Mouse (Mus musculus): Measurements from ENCODE around the gene Wdfy4. TPM values are rescaled to one million over a fixed set of nuclear protein-coding genes. Genes with fewer than 3 reads are reported as not detected.

Gene Wdfy4
- polyA plus RNA-seq, 1 experiment from 2014 or later: 0.19 TPM

GRCm38 (mm10) chr14:33030849-33031248 lies 154.5 kb downstream of the Wdfy4 start:
- WGBS: 88% methylated on average over 3 of the region's 3 CpGs
- Histone ChIP-seq H3K4me1 (replicated peaks; ENCODE audit: control insufficient read depth, insufficient read depth, low read length) (peaks cover 7% of the 10 kb centered on the region; the same call in 1 of the 2 replicates), H3K27me3 (ENCODE audit: control insufficient read depth, insufficient read depth, low read length) (no peaks in the 10 kb centered on the region), H3K4me3 (replicated peaks; ENCODE audit: low read length) (no peak overlapping the region), H3K9me3 (ENCODE audit: control insufficient read depth, low read length) (no peaks in the 10 kb centered on the region), H3K4me2 (replicated peaks) (no peak overlapping the region), H3K27ac (no peak overlapping the region), H3K9ac (no peak overlapping the region), H3K36me3 (replicated peaks; ENCODE audit: control insufficient read depth, insufficient read depth) (no peaks in the 10 kb centered on the region)
- DNase-seq (ENCODE audit: low spot score) (no peak), ATAC-seq (ENCODE audit: low FRiP score) (no peak)

GRCm38 (mm10) chr14:33019606-33020005 lies 165.7 kb downstream of the Wdfy4 start:
- Histone ChIP-seq H3K9ac (no peak overlapping the region), H3K36me3 (replicated peaks; ENCODE audit: control insufficient read depth, insufficient read depth) (no peaks in the 10 kb centered on the region), H3K4me3 (replicated peaks; ENCODE audit: low read length) (no peak overlapping the region), H3K27ac (no peak overlapping the region), H3K27me3 (ENCODE audit: control insufficient read depth, insufficient read depth, low read length) (no peaks in the 10 kb centered on the region), H3K4me2 (replicated peaks) (no peak overlapping the region), H3K9me3 (ENCODE audit: control insufficient read depth, low read length) (no peaks in the 10 kb centered on the region), H3K4me1 (replicated peaks; ENCODE audit: control insufficient read depth, insufficient read depth, low read length) (no peaks in the 10 kb centered on the region)
- no peak for DNase-seq (ENCODE audit: low spot score)
- no peak for ATAC-seq (ENCODE audit: low FRiP score)
- 74% methylated on average over 5 of the region's 5 CpGs for WGBS

DNA sequence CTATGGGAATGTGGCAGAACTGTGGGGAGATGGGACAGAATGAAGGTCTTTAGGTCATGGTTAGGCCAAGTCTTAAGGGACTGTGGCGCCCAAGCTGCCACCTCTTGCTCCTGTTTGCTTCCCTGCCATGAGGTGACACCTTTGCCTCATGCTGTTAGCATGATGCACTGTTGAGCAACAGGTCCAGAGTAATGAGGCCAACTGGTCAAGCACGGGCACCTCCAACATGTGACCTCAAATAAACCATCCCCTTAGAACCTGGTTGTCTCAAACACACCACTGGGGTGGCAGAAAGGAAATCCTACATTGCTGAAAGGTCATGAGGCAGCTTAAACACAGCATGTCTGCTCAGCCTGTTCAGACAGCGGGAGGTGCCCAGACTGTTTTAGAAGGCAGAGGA lies 166.3 kb downstream of the Wdfy4 start:
- DNase-seq (ENCODE audit: low spot score) (no peak), ATAC-seq (ENCODE audit: low FRiP score) (no peak)
- Histone ChIP-seq H3K27me3 (ENCODE audit: control insufficient read depth, insufficient read depth, low read length) (no peaks in the 10 kb centered on the region), H3K4me1 (replicated peaks; ENCODE audit: control insufficient read depth, insufficient read depth, low read length) (no peaks in the 10 kb centered on the region), H3K9me3 (ENCODE audit: control insufficient read depth, low read length) (no peaks in the 10 kb centered on the region), H3K27ac (no peak overlapping the region), H3K9ac (no peak overlapping the region), H3K4me3 (replicated peaks; ENCODE audit: low read length) (no peak overlapping the region), H3K4me2 (replicated peaks) (no peak overlapping the region), H3K36me3 (replicated peaks; ENCODE audit: control insufficient read depth, insufficient read depth) (no peaks in the 10 kb centered on the region)
- 92% methylated on average over 3 of the region's 3 CpGs for WGBS

- Histone ChIP-seq H3K27me3 (ENCODE audit: control insufficient read depth, insufficient read depth, low read length) (no peaks in the 10 kb centered on the region), H3K4me3 (replicated peaks; ENCODE audit: low read length) (no peak overlapping the region), H3K4me2 (replicated peaks) (no peak overlapping the region), H3K27ac (no peak overlapping the region), H3K9ac (no peak overlapping the region), H3K9me3 (ENCODE audit: control insufficient read depth, low read length) (peaks cover 8% of the 10 kb centered on the region; the same call in 1 of the 2 replicates), H3K36me3 (replicated peaks; ENCODE audit: control insufficient read depth, insufficient read depth) (no peaks in the 10 kb centered on the region), H3K4me1 (replicated peaks; ENCODE audit: control insufficient read depth, insufficient read depth, low read length) (no peaks in the 10 kb centered on the region; the same call in 1 of the 2 replicates)
- ATAC-seq (ENCODE audit: low FRiP score) (no peak), DNase-seq (ENCODE audit: low spot score) (no peak)
- 87% methylated on average over 1 of the region's 1 CpGs for WGBS
Measured at GRCm38 (mm10) chr14:33007638-33008037, 177.7 kb downstream of the Wdfy4 start.

DNA sequence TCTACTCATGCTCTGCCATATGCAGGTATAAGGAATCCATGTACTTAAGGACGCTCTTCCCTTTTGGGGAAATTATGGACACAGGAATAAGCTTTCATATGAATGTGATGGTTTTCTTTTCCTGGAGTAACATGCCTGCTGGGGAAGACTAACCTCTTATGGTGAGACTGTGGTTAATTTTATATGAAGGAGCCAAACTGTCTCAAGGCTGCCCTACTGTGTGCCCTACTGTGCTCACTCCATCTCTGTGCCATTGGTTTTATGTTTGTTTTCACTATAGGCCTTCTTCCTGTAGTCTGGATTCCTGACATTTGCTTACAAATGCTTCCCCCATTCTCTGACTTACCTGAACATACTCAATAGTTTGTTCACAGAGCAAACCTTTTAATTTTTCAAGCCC lies 180.2 kb downstream of the Wdfy4 start:
- Histone ChIP-seq H3K27ac (no peak overlapping the region), H3K36me3 (replicated peaks; ENCODE audit: control insufficient read depth, insufficient read depth) (no peaks in the 10 kb centered on the region), H3K4me3 (replicated peaks; ENCODE audit: low read length) (no peak overlapping the region), H3K4me2 (replicated peaks) (no peak overlapping the region), H3K9ac (no peak overlapping the region), H3K4me1 (replicated peaks; ENCODE audit: control insufficient read depth, insufficient read depth, low read length) (peaks cover 5% of the 10 kb centered on the region), H3K27me3 (ENCODE audit: control insufficient read depth, insufficient read depth, low read length) (no peaks in the 10 kb centered on the region), H3K9me3 (ENCODE audit: control insufficient read depth, low read length) (peaks cover 8% of the 10 kb centered on the region; the same call in 1 of the 2 replicates)
- 97% methylated on average over 1 of the region's 1 CpGs for WGBS
- ATAC-seq (ENCODE audit: low FRiP score): no peak
- no peak for DNase-seq (ENCODE audit: low spot score)

- H3K36me3 ChIP-seq (replicated peaks; ENCODE audit: control insufficient read depth, insufficient read depth): no peaks in the 10 kb centered on the region
- no peak overlapping the region for H3K4me2 ChIP-seq (replicated peaks)
- no peak overlapping the region for H3K9ac ChIP-seq
- no peaks in the 10 kb centered on the region for H3K27me3 ChIP-seq (ENCODE audit: control insufficient read depth, insufficient read depth, low read length)
- 16% methylated on average over 8 of the region's 8 CpGs for WGBS
- H3K27ac ChIP-seq: 0 out of 2 replicates have a peak overlapping the region, but pooled peaks have one; percentile 1
- H3K9me3 ChIP-seq (ENCODE audit: control insufficient read depth, low read length): peaks cover 8% of the 10 kb centered on the region; the same call in 1 of the 2 replicates
- H3K4me3 ChIP-seq (replicated peaks; ENCODE audit: low read length): no peak overlapping the region
- DNase-seq (ENCODE audit: low spot score) (no peak), ATAC-seq (ENCODE audit: low FRiP score) (peak; percentile 43; the same call in 1 of the 2 replicates)
- peaks cover 11% of the 10 kb centered on the region for H3K4me1 ChIP-seq (replicated peaks; ENCODE audit: control insufficient read depth, insufficient read depth, low read length)
Measured at GRCm38 (mm10) chr14:33000112-33000979, 185.0 kb downstream of the Wdfy4 start.

GRCm38 (mm10) chr14:32999511-32999910 lies 185.8 kb downstream of the Wdfy4 start:
- WGBS: 21% methylated on average over 10 of the region's 10 CpGs
- Histone ChIP-seq H3K4me1 (replicated peaks; ENCODE audit: control insufficient read depth, insufficient read depth, low read length) (peaks cover 20% of the 10 kb centered on the region), H3K4me3 (replicated peaks; ENCODE audit: low read length) (no peak overlapping the region), H3K36me3 (replicated peaks; ENCODE audit: control insufficient read depth, insufficient read depth) (no peaks in the 10 kb centered on the region), H3K9me3 (ENCODE audit: control insufficient read depth, low read length) (no peaks in the 10 kb centered on the region; the same call in 1 of the 2 replicates), H3K9ac (no peak overlapping the region), H3K27ac (no peak overlapping the region), H3K4me2 (replicated peaks) (no peak overlapping the region), H3K27me3 (ENCODE audit: control insufficient read depth, insufficient read depth, low read length) (no peaks in the 10 kb centered on the region)
- ATAC-seq (ENCODE audit: low FRiP score): 0 out of 2 replicates have a peak, but pooled peaks have one; percentile 14
- no peak for DNase-seq (ENCODE audit: low spot score)

DNA sequence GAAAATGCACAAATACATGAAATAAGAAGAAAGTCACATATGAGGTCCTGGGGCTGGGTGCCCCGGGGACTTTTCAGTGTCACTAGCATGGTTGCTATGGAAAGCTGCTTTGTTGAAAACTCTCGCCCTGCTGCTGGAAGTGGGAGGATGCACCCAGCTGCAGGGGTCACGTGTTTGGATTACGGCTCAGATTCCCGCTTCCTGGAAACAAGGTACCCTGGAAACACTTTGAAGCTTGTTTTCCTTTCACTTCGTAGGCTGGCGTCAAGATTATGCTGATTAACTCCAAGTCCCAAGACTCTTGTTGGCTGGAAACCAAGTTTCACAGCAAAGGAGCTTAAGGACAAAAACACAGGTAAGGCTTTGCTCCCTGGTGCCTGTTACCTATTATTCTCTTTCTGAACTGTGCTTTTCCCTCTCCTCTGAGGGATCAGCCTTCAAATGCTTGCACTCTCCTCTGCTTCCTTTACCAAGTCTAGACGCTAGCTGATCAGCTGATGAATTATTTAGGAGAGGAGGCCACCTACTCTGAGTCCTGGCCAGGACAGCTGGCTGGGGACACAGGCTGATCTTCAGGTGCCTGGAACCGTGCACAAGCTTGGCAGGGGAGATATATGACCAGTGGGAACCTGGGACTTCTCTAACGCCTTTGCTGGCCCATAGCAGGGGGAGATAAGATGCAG lies 190.2 kb downstream of the Wdfy4 start:
- H3K9me3 ChIP-seq (ENCODE audit: control insufficient read depth, low read length): no peaks in the 10 kb centered on the region
- peak; percentile 46 for DNase-seq (ENCODE audit: low spot score)
- H3K4me1 ChIP-seq (replicated peaks; ENCODE audit: control insufficient read depth, insufficient read depth, low read length): peaks cover 17% of the 10 kb centered on the region
- no peaks in the 10 kb centered on the region for H3K36me3 ChIP-seq (replicated peaks; ENCODE audit: control insufficient read depth, insufficient read depth)
- H3K4me3 ChIP-seq (replicated peaks; ENCODE audit: low read length): no peak overlapping the region
- ATAC-seq (ENCODE audit: low FRiP score): peak; percentile 40; the same call in 1 of the 2 replicates
- no peak overlapping the region for H3K9ac ChIP-seq
- H3K4me2 ChIP-seq (replicated peaks): peak overlapping the region; percentile 38
- WGBS: 2% methylated on average over 10 of the region's 10 CpGs
- 0 out of 2 replicates have a peak overlapping the region, but pooled peaks have one; percentile 43 for H3K27ac ChIP-seq
- no peaks in the 10 kb centered on the region for H3K27me3 ChIP-seq (ENCODE audit: control insufficient read depth, insufficient read depth, low read length)

DNA sequence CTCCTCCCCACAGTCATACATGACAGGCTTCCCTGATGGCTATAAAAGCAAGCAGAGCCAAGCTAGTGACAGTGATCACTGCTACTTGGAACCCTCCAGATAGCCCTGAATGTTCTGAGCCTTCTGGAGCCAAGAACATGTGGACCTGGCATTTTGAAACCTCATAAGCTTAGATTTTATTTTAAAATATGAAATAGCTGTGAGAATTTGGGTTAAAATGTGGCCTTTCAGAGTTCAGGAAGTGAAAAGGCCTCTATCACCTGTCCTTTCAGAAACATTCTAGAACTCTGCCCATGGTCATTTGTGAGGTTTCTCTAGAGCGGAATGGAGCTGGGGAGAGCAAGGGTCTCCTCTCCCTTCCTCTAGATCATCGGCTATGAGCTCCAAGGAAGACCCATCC lies 194.2 kb downstream of the Wdfy4 start, which contains the start of gene Lrrc18:
Gene Lrrc18 (plus strand): TSS at position 301 of the 400 bp plus-strand sequence.
- H3K9me3 ChIP-seq (ENCODE audit: control insufficient read depth, low read length): no peaks in the 10 kb centered on the region
- H3K36me3 ChIP-seq (replicated peaks; ENCODE audit: control insufficient read depth, insufficient read depth): no peaks in the 10 kb centered on the region
- no peaks in the 10 kb centered on the region for H3K27me3 ChIP-seq (ENCODE audit: control insufficient read depth, insufficient read depth, low read length)
- no peak for DNase-seq (ENCODE audit: low spot score)
- 87% methylated on average over 2 of the region's 2 CpGs for WGBS
- no peak within 1 kb of the TSS for H3K27ac ChIP-seq
- no peak within 1 kb of the TSS for H3K9ac ChIP-seq
- H3K4me2 ChIP-seq (replicated peaks): no peak within 1 kb of the TSS
- no peak within 1 kb of the TSS for H3K4me3 ChIP-seq (replicated peaks; ENCODE audit: low read length)
- peaks cover 15% of the 10 kb centered on the region for H3K4me1 ChIP-seq (replicated peaks; ENCODE audit: control insufficient read depth, insufficient read depth, low read length)
- ATAC-seq (ENCODE audit: low FRiP score): no peak

All from hindbrain, embryonic 14.5 days (tissue).